Mouse (Mus musculus): Measurements from ENCODE around the gene Gsc.

- no peak for TF ChIP-seq TAL1 (IDR thresholded peaks at IDR 0.05; ENCODE audit: low read length)
- TF ChIP-seq GATA1 (IDR thresholded peaks at IDR 0.05; ENCODE audit: low read length), result no peak
Observed at GRCm38 (mm10) chr12:104481007-104481406, 7.9 kb upstream of the Gsc start.
